Mouse (Mus musculus): Measurements from ENCODE around the gene Asap2.

Asap2 gene

DNA sequence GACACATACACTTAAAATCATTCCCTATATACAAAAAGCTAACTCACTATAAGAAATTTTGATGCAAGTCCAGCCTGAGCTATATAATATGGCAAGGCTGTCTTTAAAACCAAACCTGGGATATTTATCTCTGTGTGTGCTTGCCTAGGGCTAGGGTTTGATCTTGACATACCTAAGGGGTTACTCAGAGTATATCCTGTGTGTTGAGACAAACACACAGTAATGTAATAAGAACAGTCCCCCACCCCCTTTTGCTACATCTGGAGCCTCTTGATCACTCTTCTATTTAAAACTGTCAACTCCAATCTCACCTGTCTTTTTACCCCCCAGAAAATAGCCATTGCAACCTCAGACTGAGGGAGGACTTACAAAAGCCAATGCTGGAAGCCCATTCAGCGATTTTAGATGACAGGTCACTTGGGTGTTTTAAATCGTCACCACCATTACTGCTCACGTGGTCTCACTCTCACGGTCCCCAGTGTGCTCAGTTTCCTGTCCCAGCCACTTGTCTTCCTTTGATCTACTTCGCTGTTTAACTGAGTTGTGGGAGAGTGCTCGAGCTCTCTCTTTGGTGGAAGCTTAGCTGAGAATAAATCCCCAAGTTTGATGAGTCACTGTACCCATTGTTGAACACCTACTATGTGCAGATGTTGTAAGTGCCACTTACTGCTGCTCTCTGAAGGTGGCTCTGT, 176.8 kb downstream of the Asap2 start:
- in situ Hi-C loops (cut with MboI) = no loop called here

DNA sequence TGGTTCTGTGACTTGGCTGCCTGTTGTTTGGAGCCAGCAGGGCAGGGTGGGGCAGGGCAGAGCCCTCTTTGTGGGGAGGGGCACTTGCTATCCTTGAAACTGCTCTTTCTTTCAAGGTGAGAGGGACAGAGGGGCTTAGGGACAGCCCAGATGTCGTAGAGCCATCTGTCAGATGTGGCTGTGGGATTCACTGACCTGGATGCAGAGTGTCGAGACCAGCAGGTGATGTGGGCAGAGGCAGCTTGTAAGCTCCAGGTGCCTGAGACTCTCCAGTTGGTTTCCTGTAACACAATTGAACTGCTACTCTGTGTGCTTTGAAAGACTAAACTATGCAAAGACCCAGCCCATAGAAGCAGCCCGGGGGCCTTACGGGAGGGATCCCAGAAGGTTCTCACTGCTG, 177.5 kb downstream of the Asap2 start:
- in situ Hi-C loops (cut with MboI) = no loop called here

DNA sequence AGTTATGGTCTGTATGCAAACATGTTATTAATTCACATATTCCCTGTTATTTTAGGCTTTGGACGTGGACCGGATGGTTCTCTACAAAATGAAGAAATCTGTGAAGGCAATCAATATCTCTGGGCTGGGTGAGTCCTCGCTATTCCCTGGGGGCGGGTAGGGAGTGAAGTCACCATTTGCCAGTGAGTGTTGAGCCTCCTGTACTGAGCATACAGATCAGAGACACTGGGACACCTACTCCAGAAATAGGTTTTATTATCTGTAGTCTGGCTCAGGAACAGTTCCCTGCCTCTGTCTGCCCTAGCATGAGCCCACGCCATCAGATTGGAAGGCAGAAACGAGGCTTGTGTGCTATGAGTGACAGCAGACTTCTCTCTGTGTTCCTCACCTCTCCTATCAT, 177.9 kb downstream of the Asap2 start:
- in situ Hi-C loops (cut with MboI) = no loop called here

DNA sequence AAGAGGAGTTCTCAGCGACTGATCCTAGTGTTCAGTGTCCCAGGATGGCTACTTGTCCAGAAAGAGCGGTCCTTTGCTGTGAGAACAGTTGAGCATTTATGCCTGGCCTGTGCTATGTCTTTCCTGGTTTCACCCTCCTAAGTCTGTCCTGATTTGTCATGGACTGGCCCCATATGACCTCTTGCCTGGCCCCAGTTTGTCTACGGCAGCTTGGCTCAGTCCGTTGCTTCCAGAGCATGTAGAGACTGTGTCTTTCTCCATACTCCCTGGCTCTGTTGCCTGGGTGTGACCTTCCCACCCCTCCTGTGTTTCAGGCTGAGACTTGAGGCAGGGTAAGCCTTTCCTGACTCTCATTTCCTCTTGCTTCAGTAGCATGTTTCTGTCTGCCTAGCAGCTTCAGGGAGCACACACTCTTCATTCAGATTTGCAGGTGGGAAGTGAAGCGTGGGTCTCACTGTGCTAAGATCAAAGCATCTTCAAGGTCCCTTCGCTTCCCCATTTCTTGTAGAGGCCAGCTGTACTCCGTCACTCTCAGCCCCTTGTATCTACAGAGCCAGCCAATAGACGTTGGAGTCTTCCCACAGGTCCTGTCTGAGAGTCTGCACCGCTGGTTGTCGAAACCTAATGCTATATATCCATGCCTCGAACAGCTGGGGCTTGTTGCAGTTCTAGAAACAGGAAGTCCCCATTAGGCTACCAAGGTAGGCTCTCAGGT, 181.7 kb downstream of the Asap2 start:
- in situ Hi-C loops (cut with MboI) = no loop called here

DNA sequence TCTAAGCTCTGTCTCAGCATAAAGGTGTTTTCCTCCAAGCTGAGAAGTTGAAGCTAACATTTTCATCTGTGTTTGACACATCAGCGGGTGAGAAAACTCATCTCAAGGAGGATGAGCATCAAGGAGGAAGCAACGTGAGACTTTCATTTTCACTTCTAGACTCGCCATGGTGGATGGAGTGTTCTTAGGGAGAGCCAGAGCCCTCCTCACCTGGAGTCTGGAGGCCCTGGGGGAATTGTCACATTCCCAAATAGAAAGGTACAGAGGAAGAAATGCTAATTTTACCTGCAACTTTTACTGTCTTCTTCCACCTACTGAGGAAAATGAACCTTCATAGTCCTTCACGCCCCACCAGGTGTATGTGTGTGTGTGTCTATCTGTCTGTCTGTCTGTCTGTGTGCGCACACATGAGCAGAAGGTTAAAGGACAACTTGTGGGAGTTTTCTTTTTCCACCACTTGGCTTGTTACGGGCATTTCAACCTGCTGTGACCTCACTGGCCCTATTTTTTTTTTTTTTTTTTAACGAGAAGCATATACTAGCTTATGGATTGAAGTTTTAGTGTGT, 183.7 kb downstream of the Asap2 start:
- in situ Hi-C loops (cut with MboI) = no loop called here

DNA sequence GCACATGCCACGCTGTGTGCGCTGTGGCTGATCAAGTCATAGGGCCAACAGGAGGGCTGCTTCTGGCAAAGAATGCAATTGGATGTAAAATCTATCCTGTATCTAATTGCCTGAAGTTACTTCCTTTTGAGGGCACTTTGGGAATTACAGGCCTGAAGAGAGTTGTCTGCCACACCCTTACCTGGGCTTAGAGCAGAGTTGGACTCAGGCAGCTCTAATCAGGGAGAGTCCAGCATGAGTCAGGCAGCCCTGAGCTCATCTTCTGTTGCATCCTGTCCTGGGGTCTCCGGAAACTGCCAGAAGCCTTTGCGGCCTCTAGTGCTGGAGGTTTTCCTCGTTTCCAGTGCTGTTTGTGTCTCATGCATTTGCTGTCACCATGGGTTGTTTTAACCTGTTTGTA, 186.1 kb downstream of the Asap2 start:
- in situ Hi-C loops (cut with MboI) = no loop called here

DNA sequence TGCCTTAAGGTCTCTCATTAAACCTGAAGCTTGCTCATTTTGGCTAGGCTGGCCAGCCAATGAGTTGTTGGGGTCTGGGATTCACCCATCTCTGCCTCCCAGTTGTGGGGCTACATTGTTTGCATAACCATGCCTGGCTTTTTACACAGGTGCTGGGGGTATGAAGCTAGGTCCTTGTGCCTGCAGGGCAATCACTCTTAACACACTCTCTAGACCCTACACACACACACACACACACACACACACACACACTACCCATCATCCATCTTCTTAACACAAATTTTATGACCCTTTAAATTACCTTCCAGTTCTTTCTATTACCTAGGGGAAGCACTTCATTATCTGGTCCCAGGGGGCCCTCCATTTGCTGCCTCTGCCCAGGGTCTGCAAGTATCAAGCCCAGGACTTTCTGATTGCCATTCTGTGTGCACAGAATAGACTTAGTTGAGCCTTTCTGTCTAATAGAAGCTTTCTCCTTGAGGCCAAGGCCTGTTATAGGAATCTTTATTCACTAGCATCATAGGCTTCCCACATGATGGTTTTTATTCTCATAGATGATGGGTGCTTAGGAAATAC, 187.0 kb downstream of the Asap2 start:
- in situ Hi-C loops (cut with MboI) = no loop called here

DNA sequence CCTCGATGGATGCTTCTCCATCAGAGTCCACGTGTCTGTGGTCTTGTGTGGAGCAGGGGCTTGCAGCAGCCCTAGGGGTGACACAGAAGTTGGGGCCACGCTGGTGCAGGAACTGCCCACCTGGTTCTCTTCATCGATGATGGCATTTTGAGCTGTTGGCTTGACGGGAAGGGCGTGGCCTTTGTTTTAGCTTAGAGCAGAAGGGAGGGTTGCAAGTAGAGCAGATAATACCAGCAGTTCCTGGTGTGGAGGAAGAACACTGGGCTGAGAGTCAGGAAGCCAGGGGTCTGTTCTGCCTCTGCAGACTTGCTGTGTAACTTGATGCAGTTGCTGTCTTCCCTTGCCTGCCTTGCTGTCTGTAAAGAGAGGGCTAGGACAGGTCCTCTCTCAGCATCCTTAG, 189.8 kb downstream of the Asap2 start:
- in situ Hi-C loops (cut with MboI) = no loop called here

DNA sequence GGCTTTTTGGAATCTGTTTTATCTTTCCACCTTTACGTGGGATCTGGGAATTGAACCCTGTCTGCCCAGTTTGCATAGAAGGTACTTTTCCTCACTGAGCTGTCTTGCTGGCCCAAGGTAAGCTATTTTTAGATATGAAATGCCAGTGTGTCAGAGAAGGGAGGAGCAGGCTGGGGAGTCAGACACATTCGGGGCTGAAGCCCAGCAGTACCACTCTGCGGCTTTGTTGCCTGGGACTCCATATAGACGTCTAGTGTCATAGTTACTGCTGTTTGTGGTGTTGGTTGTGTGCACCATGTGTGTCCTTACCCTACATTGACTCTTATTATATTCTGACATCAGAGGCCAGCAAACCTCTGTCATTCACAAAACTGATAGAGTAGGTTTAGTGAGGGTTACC, 192.5 kb downstream of the Asap2 start:
- in situ Hi-C loops (cut with MboI) = no loop called here

DNA sequence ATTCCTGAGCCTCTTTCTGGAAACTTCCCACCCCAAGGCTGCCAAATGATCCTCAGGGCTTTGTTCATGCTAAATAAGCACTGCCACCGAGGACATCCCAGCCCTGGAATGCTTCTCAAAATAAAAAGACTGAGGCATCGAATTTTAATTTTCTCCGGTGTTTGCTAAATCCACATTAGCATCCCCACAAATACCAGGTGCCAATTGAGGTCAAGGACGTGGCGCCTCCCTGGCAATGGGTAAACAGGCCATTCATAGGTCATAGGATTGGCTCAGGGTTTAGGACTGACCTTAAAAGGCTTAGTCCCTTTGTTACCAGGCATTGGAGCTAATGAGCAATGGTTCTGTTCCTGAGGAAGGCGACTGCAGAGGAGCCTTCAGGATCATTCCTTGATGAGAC, 193.1 kb downstream of the Asap2 start:
- in situ Hi-C loops (cut with MboI) = no loop called here

DNA sequence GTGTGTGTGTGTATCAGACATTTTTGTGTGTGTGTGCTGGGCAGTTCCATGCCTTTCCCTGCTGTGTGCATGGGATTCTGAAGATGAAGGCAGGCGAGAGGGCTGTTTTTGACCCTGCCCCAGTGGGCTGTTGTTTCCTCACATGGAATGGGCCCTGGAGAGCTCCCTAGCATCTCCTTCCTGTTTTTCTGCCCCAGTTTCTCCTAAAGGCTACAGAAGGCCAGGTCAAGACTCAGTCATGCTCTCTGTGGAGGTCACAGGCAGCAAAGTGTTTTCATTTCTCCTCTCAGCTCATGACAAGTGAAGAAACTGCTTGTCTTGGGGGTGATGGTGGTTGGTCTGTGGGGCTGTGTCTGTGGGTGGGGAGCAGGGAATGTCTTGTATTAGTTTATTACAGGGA, 195.9 kb downstream of the Asap2 start:
- in situ Hi-C loops (cut with MboI) = no loop called here

DNA sequence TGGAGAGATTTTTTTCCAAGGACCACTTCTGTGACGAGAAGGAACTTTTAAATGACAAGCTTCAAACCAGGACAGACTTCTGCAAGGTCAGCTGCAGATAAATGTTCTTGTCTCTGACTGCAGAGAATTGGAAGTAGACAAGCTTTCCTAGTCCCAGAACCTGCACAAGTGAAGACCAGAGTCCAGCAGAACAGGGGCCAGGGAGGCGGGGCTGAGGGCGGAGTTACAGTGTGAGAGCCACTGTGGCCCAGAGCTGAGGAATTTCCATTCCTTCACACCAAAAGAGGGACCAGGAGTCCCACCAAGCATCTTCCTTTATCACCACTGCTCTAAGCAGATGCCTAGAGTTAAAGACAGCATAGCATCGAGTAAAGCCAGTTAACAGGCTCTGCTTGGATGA, 198.6 kb downstream of the Asap2 start:
- in situ Hi-C loops (cut with MboI) = no loop called here

DNA sequence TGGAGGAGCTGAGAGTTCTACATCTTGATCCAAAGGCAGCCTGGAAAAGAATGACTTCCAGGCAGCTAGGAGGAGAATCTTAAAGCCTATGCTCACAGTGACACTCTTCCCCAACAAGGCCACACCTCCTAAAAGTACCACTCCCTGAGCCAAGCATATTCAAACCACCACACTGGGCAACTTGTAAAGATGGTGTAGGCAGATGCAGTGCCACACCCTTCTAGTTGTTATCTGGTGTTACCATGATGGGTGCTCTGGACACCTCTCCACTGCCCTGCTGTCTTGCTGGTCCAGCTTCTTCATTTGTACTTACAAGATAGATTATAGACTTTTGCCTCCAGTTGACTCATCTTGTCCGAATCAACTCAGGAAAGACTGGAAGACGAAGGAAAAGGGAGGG, 201.3 kb downstream of the Asap2 start:
- in situ Hi-C loops (cut with MboI) = no loop called here

DNA sequence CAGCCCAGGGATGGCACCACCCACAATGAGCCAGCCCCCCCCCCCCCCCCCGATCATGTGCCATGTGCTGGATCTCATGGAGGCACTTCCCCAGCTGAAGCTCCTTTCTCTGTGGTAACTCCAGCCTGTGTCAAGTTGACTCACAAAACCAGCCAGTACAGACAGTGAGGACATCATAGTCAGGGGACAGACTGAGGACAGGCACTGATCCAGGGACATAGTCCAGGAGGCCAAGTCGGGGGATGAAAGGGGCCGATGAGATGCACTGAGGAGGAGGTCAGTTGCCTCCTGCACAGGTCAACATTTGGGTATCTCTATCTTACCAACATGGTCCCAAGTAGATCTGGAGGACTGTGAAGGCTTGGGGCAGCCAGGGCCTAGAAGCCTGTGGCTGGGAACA, 205.2 kb downstream of the Asap2 start:
- in situ Hi-C loops (cut with MboI) = no loop called here

DNA sequence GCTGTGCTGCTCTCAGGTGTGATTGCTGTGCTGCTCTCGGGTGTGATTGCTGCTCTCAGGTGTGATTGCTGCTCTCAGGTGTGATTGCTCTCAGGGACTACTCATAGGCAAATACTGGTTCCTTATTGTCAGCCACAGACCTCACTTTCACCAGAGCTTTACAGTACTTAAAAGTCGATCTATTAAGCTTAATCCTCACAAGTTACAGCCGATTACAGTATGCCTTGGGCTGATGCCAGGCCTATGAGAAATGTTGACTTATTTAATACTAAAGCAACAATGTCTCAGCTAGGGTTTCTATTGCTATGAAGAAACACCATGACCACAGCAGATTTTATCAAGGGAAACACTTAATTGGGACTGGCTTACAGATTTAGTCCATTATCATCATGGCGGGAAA, 206.2 kb downstream of the Asap2 start:
- in situ Hi-C loops (cut with MboI) = no loop called here

DNA sequence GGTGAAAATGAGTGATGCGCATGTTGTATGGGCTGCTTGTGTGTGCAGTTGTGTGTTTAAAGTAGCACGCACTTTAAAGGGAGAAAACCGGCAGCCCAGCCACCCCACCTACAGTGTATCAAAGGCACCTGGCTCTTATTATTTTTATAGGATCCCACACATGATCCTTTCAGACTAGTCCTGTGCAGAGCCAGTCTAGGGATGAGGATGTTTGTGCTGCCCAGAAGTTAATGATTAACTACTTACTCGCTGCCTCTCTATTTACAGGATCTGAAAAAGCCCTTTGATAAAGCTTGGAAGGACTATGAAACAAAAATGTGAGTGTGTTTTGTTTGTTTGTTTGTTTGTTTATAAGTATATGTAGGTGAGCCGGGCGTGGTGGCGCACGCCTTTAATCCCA, 210.4 kb downstream of the Asap2 start:
- in situ Hi-C loops (cut with MboI) = no loop called here

DNA sequence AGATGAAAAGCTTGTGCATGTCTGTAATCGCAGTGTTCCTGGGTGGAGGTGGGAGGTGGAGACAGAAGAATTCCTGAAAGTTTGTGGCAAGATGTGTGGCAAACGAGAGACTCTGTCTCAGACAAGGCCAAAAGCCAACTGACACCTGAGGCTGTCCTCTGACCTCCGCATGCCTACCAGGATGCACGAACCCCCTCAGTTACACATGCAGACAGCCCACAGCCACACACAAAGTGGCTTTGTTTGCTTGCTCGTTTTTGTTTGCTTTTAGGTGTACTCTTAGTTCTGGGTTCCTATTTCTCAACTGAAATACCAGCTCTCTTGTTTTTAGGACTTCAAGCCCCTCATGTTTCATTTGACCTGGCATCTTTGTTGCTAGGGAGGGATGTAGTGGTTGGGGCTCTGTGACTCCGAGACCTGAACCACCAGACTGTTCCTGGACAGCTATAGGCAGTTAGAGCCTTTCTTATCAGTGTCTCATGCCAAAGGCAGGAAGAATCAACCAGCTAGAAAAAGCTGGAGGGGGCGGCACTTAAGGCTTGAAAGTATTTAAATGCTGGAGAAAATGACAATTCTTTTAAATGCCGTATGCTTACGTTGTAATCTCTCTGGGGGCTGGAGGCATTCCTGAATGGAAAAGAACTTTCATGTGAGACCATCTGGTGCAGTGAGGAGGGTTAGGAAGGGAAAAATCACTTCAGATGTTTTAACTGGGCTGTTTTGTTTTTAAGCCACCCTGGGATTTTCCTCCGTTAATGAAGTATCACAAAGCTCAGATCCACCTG, 211.4 kb downstream of the Asap2 start:
- in situ Hi-C loops (cut with MboI) = no loop called here

DNA sequence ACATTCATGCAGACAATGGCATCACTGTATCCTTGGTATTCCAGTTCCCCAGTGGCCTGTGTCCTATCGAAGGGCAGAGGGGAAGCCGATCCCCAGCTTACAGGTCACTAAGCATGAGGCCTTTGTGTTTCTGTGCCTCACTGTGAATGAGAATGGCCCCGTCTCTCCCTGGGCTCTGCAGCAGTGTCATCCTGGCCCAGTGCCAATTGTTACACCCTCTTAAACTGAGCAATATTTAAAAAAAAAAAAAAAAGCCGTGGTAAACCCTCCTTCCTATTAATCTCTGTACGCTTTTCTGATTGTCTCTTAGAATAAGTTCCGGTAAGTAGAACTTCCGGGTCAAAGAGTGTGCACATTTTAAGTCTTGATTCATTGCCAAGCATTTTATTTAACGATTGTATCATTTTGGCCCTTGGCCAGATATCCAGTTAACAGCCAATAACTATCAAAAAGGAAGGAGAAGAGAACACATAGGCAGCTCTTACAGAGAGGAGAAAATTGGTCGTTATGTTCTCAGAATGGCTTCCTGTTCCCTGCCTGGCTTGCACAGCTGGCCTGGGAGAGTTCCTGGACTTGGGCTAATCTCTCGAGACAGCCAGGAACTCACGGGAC, 214.5 kb downstream of the Asap2 start:
- in situ Hi-C loops (cut with MboI) = no loop called here

DNA sequence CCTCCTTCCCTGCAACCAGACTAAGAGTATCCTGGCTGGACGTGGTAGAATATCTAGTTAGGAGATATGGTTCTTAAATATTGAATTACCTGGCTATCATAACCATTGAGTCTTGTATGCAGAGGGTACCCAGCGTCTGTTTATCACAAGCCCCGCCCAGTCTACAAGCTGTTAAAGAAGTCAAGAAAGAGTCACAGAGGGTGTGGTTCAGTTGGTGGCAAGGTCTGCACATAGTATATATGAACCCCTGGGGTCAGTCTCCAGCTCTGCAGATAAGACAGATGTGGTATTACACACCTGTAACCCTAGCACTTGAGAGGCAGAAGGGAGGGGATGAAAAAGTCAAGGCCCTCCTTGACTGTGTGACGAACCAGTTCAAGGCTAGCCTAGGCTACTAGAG, 215.5 kb downstream of the Asap2 start:
- in situ Hi-C loops (cut with MboI) = no loop called here

DNA sequence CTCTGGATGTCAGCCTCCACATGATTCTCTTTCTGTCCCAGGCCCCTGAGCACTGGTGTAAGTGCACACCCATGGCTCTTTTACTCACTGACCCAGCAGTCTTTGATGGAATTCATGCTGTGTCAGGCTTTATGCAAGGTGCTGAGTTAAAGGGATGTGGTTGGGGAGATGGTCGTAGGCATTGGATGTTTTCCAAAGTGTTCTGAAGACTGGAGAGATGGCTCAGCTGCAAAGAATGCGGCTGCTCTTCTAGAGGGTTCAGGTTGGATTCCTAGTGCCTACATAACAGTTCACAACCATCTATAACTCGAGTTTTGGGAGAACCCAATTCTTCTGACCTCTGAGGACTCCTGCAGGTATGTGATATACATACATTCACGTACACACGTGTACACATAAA, 217.2 kb downstream of the Asap2 start:
- in situ Hi-C loops (cut with MboI) = no loop called here

DNA sequence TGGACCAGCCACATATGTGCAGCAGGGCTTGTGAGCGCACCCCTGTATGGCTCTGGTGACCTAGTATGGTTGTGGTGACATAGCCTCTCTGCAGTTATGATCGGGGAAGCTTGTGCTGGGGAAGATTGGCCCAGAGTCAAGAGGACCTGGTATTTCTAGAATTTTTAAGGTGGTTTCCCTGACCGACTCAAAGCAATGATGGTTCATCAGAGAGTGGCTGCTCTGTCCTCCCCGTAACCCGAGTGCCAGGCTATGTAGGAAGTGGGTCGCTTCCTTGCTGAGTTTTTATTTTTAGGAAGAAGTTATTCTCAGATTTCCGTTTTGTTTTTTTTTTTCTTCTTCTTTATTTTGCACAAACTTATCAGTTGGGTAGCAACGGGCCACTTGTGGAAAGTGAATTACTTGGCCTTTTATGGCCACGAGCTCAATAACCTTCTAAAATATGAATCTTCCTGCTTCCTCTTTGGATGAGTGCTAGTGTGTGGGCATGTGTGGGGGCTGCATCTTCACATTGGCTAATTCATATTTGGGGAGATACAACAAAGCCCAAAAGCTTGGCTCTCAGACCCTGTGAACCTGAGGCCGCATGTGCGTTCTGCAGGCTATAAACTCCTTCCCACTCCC, 218.0 kb downstream of the Asap2 start:
- in situ Hi-C loops (cut with MboI) = no loop called here

DNA sequence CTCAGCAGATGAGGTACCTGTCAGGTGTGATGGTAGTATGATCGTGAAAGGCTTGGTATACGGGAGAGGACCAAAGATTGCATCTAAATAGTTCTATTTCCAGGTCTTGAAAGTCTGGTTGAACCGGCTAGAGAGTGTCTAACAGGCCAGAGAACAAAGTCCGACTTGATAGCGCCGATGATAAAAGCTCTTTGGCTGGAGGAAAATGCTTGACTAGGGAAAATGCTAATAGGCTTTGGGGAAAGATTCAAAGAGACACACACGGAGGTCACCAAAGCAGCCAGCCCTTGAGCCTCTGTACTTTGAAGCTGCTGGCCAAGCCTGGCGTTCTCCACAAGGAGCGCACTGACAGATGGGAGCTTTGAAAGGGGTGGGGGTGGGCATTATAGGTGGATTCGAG, 219.0 kb downstream of the Asap2 start:
- in situ Hi-C loops (cut with MboI) = no loop called here
